Mouse (Mus musculus) c-Kit-positive CD71-negative TER-119-negative erythroid progenitor cells, embryonic 14.5 days (primary cell): ENCODE results near the gene Dync1li1.

Source experiments
- DNase-seq: peaks from one replicate; pipeline ENCODE4 v3.0.0-alpha.2; 2013; ENCODE audit warnings: low read depth

The Dync1li1 gene

GRCm38 (mm10) chr9:114768066-114768465 is 79.5 kb downstream of the Dync1li1 start:
- no peak for DNase-seq

- no peak for DNase-seq
Observed at GRCm38 (mm10) chr9:114770224-114770623, 81.6 kb downstream of the Dync1li1 start.

- DNase-seq, result no peak
Observed at GRCm38 (mm10) chr9:114771565-114771964, 83.0 kb downstream of the Dync1li1 start.
